Mouse (Mus musculus) left cerebral cortex, adult 2 months (tissue): Measurements from ENCODE around the gene Mfsd13b. TPM values are rescaled to one million over a fixed set of nuclear protein-coding genes. Genes with fewer than 3 reads are reported as not detected.
"Not testable (repeated sequence)": the region's sequence is repeated elsewhere in the genome, so short reads cannot be mapped to it uniquely, and the experiment has no call there.

Experiments
- DNase-seq, 2 experiments: peaks; one replicate each; pipeline ENCODE4 v3.0.0; 2021 to 2022; ENCODE audit warnings: low spot score in 2 of 2, mixed read lengths in 1 of 2; ENCODE audit errors: extremely low spot score in 1 of 2
- H3K27ac ChIP-seq: fragments of 200-600 bp; 2 replicates; pipeline ENCODE4 v1.8.1; 2022
- H3K4me3 ChIP-seq: fragments of 200-600 bp; 2 replicates; pipeline ENCODE4 v1.8.1; 2022
- CTCF ChIP-seq: fragments of 200-600 bp; IDR thresholded peaks from 2 replicates; pipeline ENCODE4 v1.8.1; 2022; ENCODE audit warnings: antibody characterized with exemption, mild to moderate bottlenecking, moderate library complexity
- intact Hi-C: fragments of 180-260 bp; cut with DNase I; formaldehyde crosslinking; loops from one replicate; pipeline ENCODE4 v1.15.1; 2025
- total RNA-seq, 2 experiments: library from RNA; stranded (reverse); gene quantifications; 2 replicates each; pipeline ENCODE4 v1.2.3; 2021

The Mfsd13b gene
- total RNA-seq, 2 experiments from 2014 or later = 0.44 to 0.86 TPM

DNA sequence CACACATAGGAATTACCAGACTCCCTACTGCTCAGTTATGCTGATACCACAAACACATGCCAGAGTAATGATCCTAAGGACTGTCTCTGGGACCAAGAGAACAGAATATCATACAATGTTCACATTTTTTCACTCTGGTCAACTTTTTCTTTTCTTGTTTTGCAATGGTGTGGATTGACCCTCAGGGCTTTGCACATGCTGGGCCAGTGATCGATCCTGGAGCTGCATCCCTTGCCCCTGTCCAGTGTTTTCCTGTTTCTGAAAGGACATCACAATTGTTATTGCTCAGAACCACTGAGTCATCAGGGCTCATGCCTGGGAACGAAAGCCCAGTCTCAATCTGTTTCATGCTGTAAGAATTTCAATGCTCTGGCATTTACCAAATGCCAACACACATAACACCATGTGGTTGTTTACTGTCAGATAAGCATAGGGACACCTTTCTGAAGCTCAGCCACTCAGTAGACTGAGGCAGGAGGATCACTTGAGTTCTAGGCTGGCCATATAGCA, 16.8 kb downstream of the Mfsd13b start:
- DNase-seq = no peak
- TF ChIP-seq CTCF = no peak
- Histone ChIP-seq H3K4me3 (no peak overlapping the region), H3K27ac (no peak overlapping the region)
- intact Hi-C loops = no loop called here

DNA sequence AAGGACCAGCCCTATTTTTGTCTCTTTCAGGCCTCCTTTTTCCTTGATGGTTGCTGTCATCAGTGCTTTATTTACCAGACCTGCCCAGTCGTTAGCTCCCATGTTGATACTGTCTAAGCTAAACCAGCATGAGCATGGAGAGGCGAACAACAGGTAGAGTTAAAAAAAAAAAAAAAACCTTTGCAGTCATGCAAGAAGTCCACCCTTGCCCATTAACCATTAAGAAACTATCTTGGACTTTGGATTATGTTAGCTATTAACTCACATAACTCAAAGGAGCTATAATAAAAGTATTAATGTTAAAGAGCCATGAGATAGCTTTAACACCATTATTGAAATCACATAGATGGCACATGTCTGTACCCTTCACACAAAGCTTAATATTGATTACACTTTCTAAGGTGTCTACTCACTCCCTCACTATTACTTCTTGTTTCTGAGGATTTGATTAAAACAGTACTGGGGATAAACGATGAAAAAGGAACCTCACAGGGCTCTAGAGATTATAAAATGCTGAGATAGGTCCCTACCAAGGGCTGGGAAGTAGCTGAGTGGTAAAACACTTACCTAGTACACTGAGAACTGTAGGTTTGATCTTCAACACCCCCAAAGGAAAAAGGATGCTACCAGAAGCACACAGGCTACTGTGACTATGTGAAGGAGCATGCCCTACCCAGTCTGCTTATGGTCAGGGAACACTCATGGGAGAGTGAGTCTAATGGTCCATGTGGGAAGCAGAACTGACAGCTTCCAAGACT, 17.9 kb downstream of the Mfsd13b start:
- TF ChIP-seq CTCF = no peak
- no peak overlapping the region for H3K4me3 ChIP-seq
- DNase-seq = no peak
- H3K27ac ChIP-seq = no peak overlapping the region
- intact Hi-C loops = no loop called here

DNA sequence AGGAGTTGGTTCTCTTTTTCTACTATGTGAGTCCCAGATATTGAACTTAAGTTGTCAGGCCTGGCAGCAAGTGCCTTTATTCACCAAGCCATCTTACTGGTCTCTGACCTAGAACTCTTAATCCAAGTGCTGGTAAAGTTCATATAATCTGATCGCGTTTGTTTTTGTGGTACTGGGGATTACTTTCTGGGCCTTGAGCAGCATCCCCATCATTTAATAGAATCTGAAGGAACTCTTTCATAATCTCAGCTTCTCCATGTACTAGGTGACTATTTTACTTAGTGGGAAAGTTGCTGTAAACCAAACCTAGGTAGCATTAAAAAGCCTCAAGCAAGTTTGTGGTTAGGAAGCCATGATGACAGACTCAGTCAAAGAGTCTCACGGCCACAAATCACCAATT, 19.6 kb downstream of the Mfsd13b start:
- no peak for DNase-seq
- Histone ChIP-seq H3K27ac (no peak overlapping the region), H3K4me3 (no peak overlapping the region)
- TF ChIP-seq CTCF = no peak
- intact Hi-C loops = no loop called here

DNA sequence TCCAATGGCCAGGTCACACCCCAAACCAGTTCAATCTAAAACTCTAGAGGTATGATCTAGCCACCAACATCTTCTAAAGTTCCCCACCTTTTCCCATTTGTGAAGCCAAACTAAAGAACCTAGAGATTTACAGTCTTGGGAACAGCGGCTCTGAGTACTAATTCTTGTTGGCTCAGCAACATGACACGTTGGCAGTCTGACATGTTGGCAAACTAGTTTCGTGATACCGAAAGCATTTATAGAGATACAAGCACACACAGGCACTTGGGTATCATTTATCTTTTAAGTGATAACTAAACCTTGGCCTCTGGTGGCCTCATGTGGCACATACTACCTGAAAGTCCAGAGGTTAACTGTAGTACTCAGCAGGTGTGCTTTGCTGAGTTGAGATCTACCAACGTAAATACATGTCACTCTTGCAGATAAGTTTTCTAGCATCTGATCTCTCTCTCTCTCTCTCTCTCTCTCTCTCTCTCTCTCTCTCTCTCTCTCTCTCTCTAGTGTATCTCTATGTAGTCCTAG, 20.2 kb downstream of the Mfsd13b start:
- intact Hi-C loops = no loop called here
- no peak for TF ChIP-seq CTCF

DNA sequence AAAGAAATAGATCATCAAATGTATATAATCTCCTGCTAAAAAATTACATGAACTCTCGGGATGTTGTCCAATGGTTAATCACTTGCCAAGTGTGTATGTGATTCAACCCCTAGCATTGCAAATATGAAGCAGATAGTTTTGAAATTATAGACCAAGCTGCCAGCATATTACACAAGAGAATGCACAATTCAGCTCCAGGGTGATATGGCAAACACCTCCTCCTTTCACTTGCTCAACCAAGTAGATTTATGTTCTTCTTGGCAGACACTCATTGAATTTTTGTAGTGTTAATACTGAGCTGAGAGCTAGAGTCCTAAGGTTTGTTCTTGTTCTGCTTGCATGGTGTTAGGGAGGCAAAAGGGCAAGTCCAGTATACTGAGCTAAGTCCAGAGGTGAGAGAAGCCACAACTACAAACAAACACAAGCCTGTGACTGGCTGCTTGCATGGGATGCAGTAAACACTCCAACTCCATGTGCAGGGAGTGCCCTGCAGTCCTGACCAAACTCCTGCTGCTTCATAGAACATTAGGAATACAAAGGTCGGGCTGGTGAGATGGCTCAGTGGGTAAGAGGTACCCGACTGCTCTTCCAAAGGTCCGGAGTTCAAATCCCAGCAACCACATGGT, 21.6 kb downstream of the Mfsd13b start:
- Histone ChIP-seq H3K27ac (no peak overlapping the region), H3K4me3 (no peak overlapping the region)
- intact Hi-C loops = no loop called here
- no peak for TF ChIP-seq CTCF
- no peak for DNase-seq

More for the DNA sequence above, 20.2 kb downstream of the Mfsd13b start:
- DNase-seq = no peak
- H3K27ac ChIP-seq = no peak overlapping the region
- H3K4me3 ChIP-seq = no peak overlapping the region

DNA sequence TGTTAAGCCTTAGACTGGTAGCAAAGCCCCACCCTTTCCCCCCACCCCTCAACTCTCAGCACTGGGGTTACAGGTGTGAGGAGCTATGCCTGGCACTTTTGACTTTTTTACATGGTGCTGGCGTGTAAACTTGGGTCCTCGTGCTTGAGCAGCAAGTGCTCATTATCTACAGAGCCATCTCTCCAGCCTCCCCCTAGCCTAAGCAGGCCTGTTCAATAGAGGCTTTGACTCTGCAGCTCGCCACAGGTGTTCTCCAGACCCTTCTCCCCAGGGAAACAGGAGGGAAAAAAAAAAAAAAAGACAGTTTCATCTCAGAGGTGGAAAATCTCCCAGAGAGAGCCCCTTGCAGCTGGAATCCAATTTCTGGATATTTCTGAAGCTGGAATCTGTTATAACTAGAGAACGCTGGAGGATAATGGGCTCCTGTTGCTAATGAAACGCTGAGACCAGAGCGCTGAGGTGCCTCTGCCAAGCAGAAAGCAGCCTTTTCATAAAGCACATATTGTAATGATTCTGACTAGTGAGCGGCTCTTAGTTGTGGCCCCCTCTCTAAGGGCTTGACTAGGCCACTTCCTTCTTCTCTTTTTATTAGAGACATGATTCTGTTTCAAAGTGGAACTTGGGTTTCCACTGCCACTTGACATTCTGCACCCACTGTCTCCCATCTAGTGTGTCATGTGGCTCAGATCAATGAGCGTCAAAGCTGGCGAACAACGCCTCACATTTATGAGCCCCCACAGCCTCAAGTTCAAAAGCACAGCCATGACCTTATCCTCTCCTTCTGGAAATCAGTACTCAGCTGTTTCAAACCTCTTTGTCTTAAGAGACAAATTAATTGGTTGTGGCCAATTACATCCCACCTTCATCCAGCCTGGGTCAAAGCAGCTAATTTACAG, 29.7 kb downstream of the Mfsd13b start:
- no peak for TF ChIP-seq CTCF
- intact Hi-C loops = no loop called here
- no peak for DNase-seq
- Histone ChIP-seq H3K4me3 (no peak overlapping the region), H3K27ac (no peak overlapping the region)

DNA sequence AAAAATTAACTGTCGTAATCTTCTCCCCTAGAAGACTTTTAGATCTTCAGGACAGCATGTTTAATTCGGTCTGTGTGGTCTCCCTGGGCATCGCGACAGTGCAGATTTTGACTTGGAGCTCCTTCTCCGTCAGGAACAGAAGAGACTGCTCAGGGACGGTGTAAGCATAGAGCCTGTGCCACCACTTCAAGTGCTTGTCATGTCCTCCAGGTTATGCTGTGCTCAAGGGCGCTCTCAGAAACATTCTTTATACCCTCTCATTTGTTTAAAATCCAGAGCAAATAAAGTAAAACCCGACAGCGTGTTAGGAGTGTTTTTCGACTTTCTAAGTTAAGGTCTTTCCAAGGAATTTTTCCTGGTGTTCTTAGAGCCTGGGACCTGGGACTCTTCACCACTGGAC, 32.2 kb downstream of the Mfsd13b start:
- DNase-seq = no peak
- H3K27ac ChIP-seq = no peak overlapping the region
- no peak for TF ChIP-seq CTCF
- no peak overlapping the region for H3K4me3 ChIP-seq
- intact Hi-C loops = no loop called here

DNA sequence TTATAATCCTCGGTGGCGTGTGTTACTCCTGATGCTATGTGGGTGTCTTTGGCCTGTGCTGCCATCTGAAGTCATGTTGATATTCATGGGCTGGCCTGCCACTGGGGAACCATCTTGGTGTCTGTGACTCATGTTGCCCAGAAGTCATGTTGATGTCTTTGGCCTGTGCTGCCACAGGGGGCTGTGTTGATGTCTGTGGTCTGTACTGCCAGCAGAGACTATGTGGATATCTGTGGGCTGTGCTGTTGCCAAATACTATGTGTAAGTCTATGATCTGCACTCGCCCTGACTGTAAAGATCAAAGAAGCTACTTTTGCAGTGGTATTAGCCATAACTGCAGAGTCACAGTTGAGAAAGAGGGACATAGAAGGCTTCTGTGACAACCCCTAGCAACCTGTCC, 36.5 kb downstream of the Mfsd13b start:
- intact Hi-C loops = no loop called here
- no peak for TF ChIP-seq CTCF
- no peak for DNase-seq

DNA sequence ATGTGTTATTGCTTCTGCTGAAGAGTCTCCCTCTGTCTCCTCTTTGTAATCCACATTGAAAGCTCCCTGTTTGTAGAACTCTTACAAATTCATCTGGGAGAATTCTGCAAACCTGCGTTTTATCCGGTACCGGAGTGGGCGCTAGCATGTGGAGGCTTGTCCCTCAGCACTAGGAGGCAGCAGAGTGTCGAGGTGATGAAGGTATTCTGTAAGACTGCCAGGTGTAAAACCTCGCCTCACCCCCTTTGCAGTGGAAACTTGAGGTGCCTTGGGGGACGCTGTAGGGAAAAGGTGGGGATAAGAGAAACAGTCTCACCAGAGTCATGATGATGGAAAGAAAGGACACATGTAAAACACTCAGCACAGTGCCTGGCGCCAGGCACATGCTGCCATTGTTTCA, 38.0 kb downstream of the Mfsd13b start:
- peak; percentile 31 for TF ChIP-seq CTCF
- Histone ChIP-seq H3K27ac (no peak overlapping the region), H3K4me3 (no peak overlapping the region)
- peak; percentile 17 for DNase-seq
- intact Hi-C loops = no loop called here

More for the DNA sequence above, 36.5 kb downstream of the Mfsd13b start:
- H3K4me3 ChIP-seq = no peak overlapping the region
- no peak overlapping the region for H3K27ac ChIP-seq

DNA sequence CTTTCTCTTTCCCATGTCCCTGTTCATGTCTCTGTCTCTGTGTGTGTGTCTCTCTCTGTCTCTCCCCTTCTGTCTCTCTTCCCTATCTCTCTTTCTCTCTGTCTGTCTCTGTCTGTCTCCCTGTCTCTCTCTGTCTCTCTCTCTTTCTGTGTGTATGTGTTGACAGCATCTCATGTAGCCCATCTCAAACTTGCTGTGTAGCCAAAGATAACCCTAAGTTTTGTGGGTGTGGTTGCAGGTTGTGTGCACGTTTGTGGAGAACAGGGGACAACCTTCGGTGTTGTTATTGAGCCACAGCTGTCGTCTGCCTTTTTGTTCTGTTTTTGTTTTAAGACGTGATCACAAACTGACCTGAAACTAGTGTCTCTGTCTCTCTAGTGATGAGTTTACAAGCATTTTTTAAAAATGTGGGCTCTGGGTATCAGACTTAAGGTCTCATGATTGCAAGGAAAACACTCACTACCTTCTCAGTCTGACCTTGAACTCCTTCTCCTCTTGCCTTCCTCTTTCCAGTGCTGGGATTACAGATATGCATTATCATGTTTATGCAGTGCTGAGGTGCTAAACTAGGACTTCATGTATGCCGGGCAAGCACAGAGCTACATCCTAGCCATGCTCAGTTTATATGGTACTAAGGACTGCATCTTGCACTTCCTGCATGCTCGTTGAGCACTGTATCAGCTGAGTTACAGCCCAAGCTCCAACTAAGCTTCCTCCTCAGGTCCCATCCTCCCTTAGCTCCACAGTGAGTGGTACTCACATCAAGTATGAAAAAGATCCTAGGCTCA, 43.1 kb downstream of the Mfsd13b start:
- no peak overlapping the region for H3K27ac ChIP-seq
- intact Hi-C loops = no loop called here
- TF ChIP-seq CTCF = no peak
- no peak overlapping the region for H3K4me3 ChIP-seq
- DNase-seq = no peak

DNA sequence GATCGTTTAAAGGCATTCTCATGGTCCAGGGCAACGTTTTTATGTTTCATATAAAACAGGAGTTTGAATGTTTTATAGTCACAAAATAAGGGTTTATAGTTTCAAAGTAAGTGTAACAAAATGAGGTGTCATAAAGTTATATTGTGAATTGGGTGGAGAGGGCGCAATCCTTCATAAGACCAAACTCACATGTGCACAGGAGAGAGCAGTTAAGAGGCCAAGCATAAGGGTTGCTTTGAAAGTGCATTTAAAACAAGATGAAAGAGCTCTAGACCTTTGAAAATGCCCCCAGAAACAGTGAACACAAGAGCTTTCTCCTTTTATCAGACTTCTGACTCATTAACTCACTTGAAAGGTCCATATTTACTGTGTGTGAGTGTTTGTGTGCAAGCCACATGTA, 44.0 kb downstream of the Mfsd13b start:
- H3K4me3 ChIP-seq = no peak overlapping the region
- no peak overlapping the region for H3K27ac ChIP-seq
- TF ChIP-seq CTCF = no peak
- DNase-seq = no peak
- intact Hi-C loops = no loop called here

DNA sequence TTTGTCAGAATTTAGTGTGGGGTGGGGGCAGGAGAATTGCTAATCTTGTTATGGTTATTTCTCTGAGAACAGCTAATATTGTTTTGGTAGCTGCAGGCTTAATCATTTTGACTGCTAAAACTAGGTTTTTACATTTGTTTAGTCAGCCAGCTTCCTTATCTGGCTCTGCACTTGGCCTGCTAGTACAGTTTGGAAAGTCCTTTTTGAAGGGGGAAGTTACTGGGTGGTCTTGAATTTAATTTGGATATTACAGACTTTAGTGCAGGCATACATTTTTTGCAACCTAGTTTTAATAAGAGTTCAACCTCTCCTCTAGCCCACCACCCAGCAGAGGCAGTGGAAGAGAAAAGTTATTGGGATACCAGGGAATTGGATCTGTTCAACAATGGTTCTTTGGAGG, 47.6 kb downstream of the Mfsd13b start:
- not testable (repeated sequence) for DNase-seq, H3K4me3 ChIP-seq, H3K27ac ChIP-seq
- intact Hi-C loops = loop anchor here (5.0 to 10.0 kb wide), 3 partner anchors 48 to 395 kb away; partner anchors contain the start of genes Cdr2, Mfsd13b and Uqcrc2
